14 mouse cellular contexts compared by ENCODE assay signal in genomic region chr13:105249599-105249998, GRCm38 (mm10). TPM values are rescaled to one million over a fixed set of nuclear protein-coding genes. Genes with fewer than 3 reads are reported as not detected.
DNase-seq lines count a peak whose midpoint lies in the region; ATAC-seq and TF ChIP-seq lines count a peak whose summit lies in the region.
"Had no signal": no experiment of that assay in that cellular context is flagged by ENCODE, and none has a peak within 500 bp of the region (broad histone marks: within the 10 kb centered on the region; RNA-seq: fewer than 3 reads in every experiment).

No protein-coding gene starts in this region.

- H3K36me3 ChIP-seq in hindbrain, embryonic 10.5 days: no peaks in the 10 kb centered on the region
- H3K36me3 ChIP-seq in midbrain, embryonic 14.5 days (ENCODE audit: control insufficient read depth, insufficient read depth, low read length): peaks cover 5% of the 10 kb centered on the region; the same call in 1 of the 2 replicates
- H3K36me3 ChIP-seq: lung, embryonic 15.5 days had no signal

- TF ChIP-seq POLR2A in cortical plate, adult 2 months (IDR thresholded peaks at IDR 0.05; ENCODE audit: extremely low read depth, insufficient read depth, low read length): no peak
- no peak for TF ChIP-seq POLR2A in lung, adult 2 months (IDR thresholded peaks at IDR 0.05; ENCODE audit: borderline replicate concordance, extremely low read depth, low read depth, low read length)

- TF ChIP-seq CTCF in left cerebral cortex, adult 2 months (IDR thresholded peaks at IDR 0.05): no peak
- no peak for TF ChIP-seq CTCF in cortical plate, adult 2 months (IDR thresholded peaks at IDR 0.05; ENCODE audit: extremely low read depth, insufficient read depth, low read length)
- no peak for TF ChIP-seq CTCF in lung, adult 2 months (IDR thresholded peaks at IDR 0.05; ENCODE audit: insufficient read depth, low read length)

- H3K27ac ChIP-seq in left cerebral cortex, adult 2 months: peak overlapping the region; percentile 32; the same call in 1 of the 2 replicates
- no peak overlapping the region for H3K27ac ChIP-seq in cortical plate, adult 2 months (ENCODE audit: insufficient read depth, low read length)
- peak overlapping the region; percentile 80 for H3K27ac ChIP-seq in hindbrain, embryonic 10.5 days
- H3K27ac ChIP-seq in midbrain, embryonic 14.5 days (replicated peaks; ENCODE audit: low read depth, low read length): peak overlapping the region; percentile 73
- H3K27ac ChIP-seq: limb, embryonic 13.5 days; lung, embryonic 15.5 days had no signal

- H3K27me3 ChIP-seq in hindbrain, embryonic 10.5 days (ENCODE audit: insufficient read depth, poor library complexity, severe bottlenecking): no peaks in the 10 kb centered on the region
- no peaks in the 10 kb centered on the region for H3K27me3 ChIP-seq in midbrain, embryonic 14.5 days (ENCODE audit: control insufficient read depth, insufficient read depth, low read length)
- H3K27me3 ChIP-seq: CH12.LX; limb, embryonic 13.5 days; lung, embryonic 15.5 days had no signal

- 85% methylated on average over 14 of the region's 14 CpGs for WGBS in hindbrain, embryonic 10.5 days
- WGBS in midbrain, embryonic 14.5 days: 79% methylated on average over 14 of the region's 14 CpGs
- WGBS in lung, adult 2 months: 77% methylated on average over 14 of the region's 14 CpGs

- no peak overlapping the region for H3K4me3 ChIP-seq in left cerebral cortex, adult 2 months
- peak overlapping the region; percentile 13; the same call in 1 of the 2 replicates for H3K4me3 ChIP-seq in cortical plate, adult 2 months (ENCODE audit: insufficient read depth, low read length)
- no peak overlapping the region for H3K4me3 ChIP-seq in hindbrain, embryonic 10.5 days
- H3K4me3 ChIP-seq in midbrain, embryonic 14.5 days (replicated peaks; ENCODE audit: low read depth, low read length): no peak overlapping the region
- no peak overlapping the region for H3K4me3 ChIP-seq in lung, adult 2 months (replicated peaks; ENCODE audit: extremely low read depth, low read depth, low read length)
- H3K4me3 ChIP-seq: erythroblast, embryonic 14.5 days; limb, embryonic 13.5 days; lung, embryonic 15.5 days had no signal

- no peak overlapping the region for H3K9ac ChIP-seq in midbrain, embryonic 14.5 days (replicated peaks; ENCODE audit: low read length)
- H3K9ac ChIP-seq: limb, embryonic 13.5 days; lung, embryonic 15.5 days had no signal

- H3K4me1 ChIP-seq in cortical plate, adult 2 months (ENCODE audit: control insufficient read depth, insufficient read depth, low read length): no peaks in the 10 kb centered on the region; the same call in 1 of the 2 replicates
- H3K4me1 ChIP-seq in hindbrain, embryonic 10.5 days (replicated peaks): peaks cover 27% of the 10 kb centered on the region
- peaks cover 6% of the 10 kb centered on the region; the same call in 1 of the 2 replicates for H3K4me1 ChIP-seq in midbrain, embryonic 14.5 days (ENCODE audit: control insufficient read depth, insufficient read depth, low read length)
- no peaks in the 10 kb centered on the region for H3K4me1 ChIP-seq in lung, adult 2 months (ENCODE audit: control insufficient read depth, insufficient read depth, low read length)
- H3K4me1 ChIP-seq: limb, embryonic 13.5 days; lung, embryonic 15.5 days had no signal

- H3K4me2 ChIP-seq in midbrain, embryonic 14.5 days (ENCODE audit: low read length): peak overlapping the region; percentile 9
- H3K4me2 ChIP-seq: limb, embryonic 13.5 days; lung, embryonic 15.5 days had no signal

- intact Hi-C loops in left cerebral cortex, adult 2 months (cut with DNase I): no loop called here

- DNase-seq in left cerebral cortex, adult 2 months (ENCODE audit: extremely low spot score in 1 of 2, low spot score in 2 of 2): no peak
- no peak for DNase-seq in left cerebral cortex, adult 11 months (ENCODE audit: low spot score)
- no peak for DNase-seq in hindbrain, embryonic 10.5 days (ENCODE audit: low spot score)
- DNase-seq in midbrain, embryonic 14.5 days: peak; percentile 13
- no peak for DNase-seq in lung, adult 2 months
- no peak for DNase-seq in thymus, postnatal 25 days
- no peak for DNase-seq in adrenal gland, postnatal 36 days
- DNase-seq: cerebellum, postnatal 36 days; kidney, postnatal 36 days had no signal

- ATAC-seq in midbrain, embryonic 14.5 days (ENCODE audit: low FRiP score, low TSS enrichment): no peak

- no peaks in the 10 kb centered on the region for H3K9me3 ChIP-seq in hindbrain, embryonic 10.5 days
- H3K9me3 ChIP-seq in midbrain, embryonic 14.5 days (ENCODE audit: control insufficient read depth, low read length): no peaks in the 10 kb centered on the region
- H3K9me3 ChIP-seq: limb, embryonic 13.5 days; lung, embryonic 15.5 days had no signal

RNA-seq across cellular contexts. Expression of gene Rnf180, which starts 45.0 kb away (rescaled TPM):
- 10 to 100 TPM; 18.6 to 19.9 TPM for total RNA-seq in left cerebral cortex, adult 2 months (2021)
- 16.1 and 17.3 TPM in 2 replicates for polyA plus RNA-seq in cortical plate, adult 2 months (2012; rRNA removed)
- 6.0 and 8.9 TPM in 2 replicates for polyA plus RNA-seq in hindbrain, embryonic 10.5 days (2016; fragmentation: Nextera tagmentation; extraction: Ambion mirVana)
- polyA plus RNA-seq in midbrain, embryonic 14.5 days (2014; fragmentation: Nextera tagmentation; extraction: Ambion mirVana): 34.5 and 35.7 TPM in 2 replicates
- polyA plus RNA-seq in lung, adult 2 months (2012; rRNA removed): 1.7 and 1.9 TPM in 2 replicates
- total RNA-seq in adrenal gland, postnatal 36 days (2021): 10 to 100 TPM; 12.7 to 16.2 TPM
- polyA plus RNA-seq: erythroblast, embryonic 14.5 days had no signal
